Mouse (Mus musculus) liver, embryonic 14.5 days (tissue): ENCODE measurements around the gene Elavl1.

Experiments used
- CTCF ChIP-seq: IDR thresholded peaks from 2 replicates; pipeline ENCODE4 v1.5.1; 2016; ENCODE audit warnings: antibody characterized with exemption, low read depth, control low read depth
- EP300 ChIP-seq: IDR thresholded peaks from 2 replicates; pipeline ENCODE4 v1.6.1; 2016; ENCODE audit warnings: antibody characterized with exemption, low read depth

DNA sequence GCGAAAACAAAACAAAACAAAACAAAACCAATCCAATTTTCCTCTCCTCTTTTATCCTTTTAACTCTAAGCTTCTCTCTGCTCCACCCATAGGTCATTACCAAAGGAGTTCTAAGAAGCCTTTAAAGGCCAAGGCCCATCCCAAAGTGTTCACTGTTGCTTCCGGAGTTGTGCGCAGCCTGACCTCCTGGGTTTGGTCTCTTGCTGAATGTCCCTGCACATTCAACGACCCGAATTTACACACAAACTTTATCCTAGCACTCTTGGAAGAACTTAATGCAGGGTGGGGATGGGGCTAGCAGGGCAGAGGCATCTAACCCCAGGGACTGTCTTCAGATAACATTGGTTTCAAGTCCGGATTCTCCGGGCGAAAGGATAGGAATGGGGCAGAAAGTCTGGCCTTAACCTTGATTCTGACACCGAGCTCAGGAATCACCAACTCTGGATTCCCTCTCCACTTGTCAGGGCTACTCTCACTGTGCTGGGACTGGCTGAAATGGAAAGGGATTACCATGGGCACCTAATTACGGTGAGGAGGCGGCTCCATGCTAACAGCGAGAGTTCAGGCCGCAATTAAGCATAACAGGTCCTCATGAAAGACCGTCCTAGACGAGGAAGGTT is 87.3 kb downstream of the Elavl1 start:
- no peak for TF ChIP-seq CTCF
- TF ChIP-seq EP300 = no peak
